Mouse (Mus musculus): Measurements from ENCODE around the gene Atxn7l1.

DNA sequence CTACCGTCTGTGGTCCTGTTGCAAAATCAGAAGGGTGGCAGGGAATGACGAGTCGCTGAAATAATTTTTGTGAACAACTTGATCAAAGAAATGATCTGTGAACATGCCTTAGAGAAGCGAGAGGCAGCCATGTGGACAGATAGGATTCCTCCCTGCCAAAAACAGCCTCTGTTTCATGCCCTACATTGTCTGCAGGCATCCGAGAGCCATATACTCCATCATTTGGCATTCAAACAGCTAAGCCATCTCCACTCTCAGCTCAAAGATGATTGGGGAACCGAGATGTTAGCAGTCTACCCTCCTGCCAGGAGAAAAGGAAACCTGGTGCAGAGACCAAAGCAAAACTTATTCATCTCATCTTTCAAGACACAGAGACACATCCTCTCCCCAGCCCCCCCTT is 193.2 kb downstream of the Atxn7l1 start:
- no peak for TF ChIP-seq CTCF (IDR thresholded peaks at IDR 0.05; ENCODE audit: control insufficient read depth, insufficient read depth, insufficient replicate concordance, low read depth, low read length)
- TF ChIP-seq POLR2A (IDR thresholded peaks at IDR 0.05; ENCODE audit: control insufficient read depth, low read depth, low read length), result no peak
